In the genomic region with DNA sequence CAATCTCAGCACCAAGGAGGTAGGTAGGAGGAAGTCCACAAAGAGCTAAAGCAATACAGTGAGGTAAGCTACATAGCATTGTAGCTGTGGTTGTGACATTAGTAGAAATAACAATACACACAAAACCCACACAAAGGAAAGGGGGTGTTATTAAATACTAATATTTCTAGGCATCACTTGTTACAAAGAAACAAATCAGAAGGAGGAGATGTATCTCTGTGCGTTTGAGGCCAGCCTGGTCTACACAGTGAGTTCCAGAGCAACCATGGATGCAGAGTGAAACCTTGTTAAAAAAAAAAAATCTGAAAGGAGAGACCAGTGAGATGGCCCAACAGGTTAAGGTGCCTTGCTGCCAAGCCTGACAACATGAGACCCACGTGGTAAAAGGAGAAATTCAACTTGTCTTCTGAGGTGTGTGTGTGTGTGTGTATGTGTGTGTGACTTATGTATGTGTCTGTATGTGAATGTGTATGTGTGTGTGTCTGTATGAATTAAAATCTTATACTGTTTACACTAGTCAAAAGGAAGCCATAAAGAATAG, we compare ENCODE assay signal across 17 mouse cellular contexts. TPM values are rescaled to one million over a fixed set of nuclear protein-coding genes. Genes with fewer than 3 reads are reported as not detected.
"Had no signal": no experiment of that assay in that cellular context is flagged by ENCODE, and none has a peak within 500 bp of the region (broad histone marks: within the 10 kb centered on the region; RNA-seq: fewer than 3 reads in every experiment).

No protein-coding gene starts in this region.

- H3K27ac ChIP-seq: midbrain, embryonic 10.5 days; midbrain, embryonic 12.5 days; neural tube, embryonic 12.5 days; stomach, embryonic 15.5 days; stomach, postnatal 0 days had no signal

- H3K27me3 ChIP-seq: midbrain, embryonic 12.5 days; neural tube, embryonic 12.5 days; stomach, embryonic 15.5 days had no signal

- DNase-seq: lung, adult 18-20 months; lung, embryonic 14.5 days; lung, postnatal 10 days; lung, postnatal 4 days; midbrain, embryonic 14.5 days; right cerebral cortex, postnatal 14 days; thymus, adult 2 months; thymus, postnatal 25 days; thymus, postnatal 4 days had no signal

- H3K4me1 ChIP-seq: midbrain, embryonic 10.5 days; midbrain, embryonic 12.5 days; neural tube, embryonic 12.5 days had no signal

- H3K36me3 ChIP-seq: midbrain, embryonic 10.5 days; midbrain, embryonic 12.5 days; neural tube, embryonic 12.5 days; stomach, embryonic 15.5 days had no signal

- H3K4me3 ChIP-seq: midbrain, embryonic 10.5 days; midbrain, embryonic 12.5 days; myocyte; neural tube, embryonic 12.5 days; stomach, embryonic 15.5 days had no signal

RNA-seq across cellular contexts. Expression of a gene that starts 37.3 kb away (rescaled TPM):
- total RNA-seq: megakaryocyte, adult 5-6 weeks; megakaryocyte-erythroid progenitor cell, adult 5-6 weeks had no signal
- polyA plus RNA-seq: myocyte had no signal
